Mouse (Mus musculus): ENCODE data around the gene Nova2.

Nova2 gene

GRCm38 (mm10) chr7:18925162-18925938, at the start of gene Nova2:
TSS of gene Nova2 (plus strand) at chr7:18925888.
- DNase-seq, result peak; percentile 85

GRCm38 (mm10) chr7:18878691-18879090, 47.0 kb upstream of the Nova2 start:
- DNase-seq, result no peak

GRCm38 (mm10) chr7:18883991-18884744, 41.5 kb upstream of the Nova2 start:
- DNase-seq, result peak; percentile 8

GRCm38 (mm10) chr7:18884745-18885422, 40.8 kb upstream of the Nova2 start:
- no peak for DNase-seq

GRCm38 (mm10) chr7:18886963-18887362, 38.7 kb upstream of the Nova2 start:
- no peak for DNase-seq

- no peak for DNase-seq
Observed at GRCm38 (mm10) chr7:18890848-18891247, 34.8 kb upstream of the Nova2 start.

GRCm38 (mm10) chr7:18891872-18892599, 33.7 kb upstream of the Nova2 start:
- DNase-seq, result peak; percentile 82

GRCm38 (mm10) chr7:18893009-18893408, 32.7 kb upstream of the Nova2 start:
- DNase-seq, result no peak

GRCm38 (mm10) chr7:18893651-18894430, 31.8 kb upstream of the Nova2 start:
- peak; percentile 83 for DNase-seq

- peak; percentile 10 for DNase-seq
Observed at GRCm38 (mm10) chr7:18896536-18896935, 29.2 kb upstream of the Nova2 start.

- DNase-seq, result no peak
Observed at GRCm38 (mm10) chr7:18900513-18900912, 25.2 kb upstream of the Nova2 start.

GRCm38 (mm10) chr7:18902486-18902885, 23.2 kb upstream of the Nova2 start:
- DNase-seq, result no peak

- DNase-seq, result no peak
Observed at GRCm38 (mm10) chr7:18904971-18905370, 20.7 kb upstream of the Nova2 start.

GRCm38 (mm10) chr7:18909797-18910196, 15.9 kb upstream of the Nova2 start:
- DNase-seq, result no peak

GRCm38 (mm10) chr7:18910241-18910831, 15.4 kb upstream of the Nova2 start, which contains the start of gene Ccdc61:
TSS of gene Ccdc61 (minus strand) at chr7:18910415.
- DNase-seq, result peak; percentile 96

GRCm38 (mm10) chr7:18916254-18916653, 9.4 kb upstream of the Nova2 start:
- DNase-seq, result no peak

- DNase-seq, result no peak
Observed at GRCm38 (mm10) chr7:18917931-18918330, 7.8 kb upstream of the Nova2 start.

- peak; percentile 38 for DNase-seq
Observed at GRCm38 (mm10) chr7:18921069-18921468, 4.6 kb upstream of the Nova2 start.

- DNase-seq, result no peak
Observed at GRCm38 (mm10) chr7:18922807-18923206, 2.9 kb upstream of the Nova2 start.

- DNase-seq, result no peak
Observed at GRCm38 (mm10) chr7:18923267-18923666, 2.4 kb upstream of the Nova2 start.

- no peak for DNase-seq
Observed at GRCm38 (mm10) chr7:18923711-18924191, 1.9 kb upstream of the Nova2 start.
